Mouse (Mus musculus): ENCODE results near the gene Otulin.

GRCm38 (mm10) chr15:27503801-27504730 lies 126.4 kb downstream of the Otulin start:
- TF ChIP-seq CTCF (IDR thresholded peaks at IDR 0.05; ENCODE audit: low read depth), result no peak
- no peak for TF ChIP-seq EP300 (IDR thresholded peaks at IDR 0.05; ENCODE audit: low read depth)

Measured in liver, embryonic 14.5 days (tissue).